Mouse (Mus musculus) limb, embryonic 14.5 days (tissue): Measurements from ENCODE around the gene D130043K22Rik. TPM values are rescaled to one million over a fixed set of nuclear protein-coding genes. Genes with fewer than 3 reads are reported as not detected.

ENCODE experiments used
- ATAC-seq: fragments of 200-750 bp; cut with Nextera tagmentation; 2 replicates; pipeline ENCODE4 v1.8.0; 2017; ENCODE audit warnings: low read depth, moderate number of reproducible peaks, moderate TSS enrichment; ENCODE audit not compliant: low FRiP score
- DNase-seq: peaks from one replicate; pipeline ENCODE4 v3.0.0-alpha.2; 2015; ENCODE audit warnings: low spot score
- H3K27ac ChIP-seq: fragments of 300-500 bp; sonication (generic); replicated peaks from 2 replicates; pipeline ENCODE4 v1.5.1; 2014; ENCODE audit warnings: low read depth, mild to moderate bottlenecking, low read length, moderate library complexity, mixed read lengths
- H3K27me3 ChIP-seq: fragments of 300-500 bp; sonication (generic); 2 replicates; pipeline ENCODE4 v1.6.1; 2014; ENCODE audit warnings: low read length, mixed read lengths; ENCODE audit not compliant: control insufficient read depth, insufficient read depth
- H3K36me3 ChIP-seq: fragments of 300-500 bp; sonication (generic); 2 replicates; pipeline ENCODE4 v1.6.1; 2014; ENCODE audit warnings: mild to moderate bottlenecking, low read length, moderate library complexity, mixed read lengths; ENCODE audit not compliant: control insufficient read depth, insufficient read depth
- H3K4me1 ChIP-seq: fragments of 300-500 bp; sonication (generic); 2 replicates; pipeline ENCODE4 v1.6.1; 2014; ENCODE audit warnings: antibody characterized with exemption, low read length, mixed read lengths; ENCODE audit not compliant: control insufficient read depth, insufficient read depth
- H3K4me2 ChIP-seq: fragments of 300-500 bp; sonication (generic); replicated peaks from 2 replicates; pipeline ENCODE4 v1.6.1; 2014; ENCODE audit warnings: low read depth, mild to moderate bottlenecking, low read length, moderate library complexity; ENCODE audit not compliant: severe bottlenecking
- H3K4me3 ChIP-seq: fragments of 300-500 bp; sonication (generic); replicated peaks from 2 replicates; pipeline ENCODE4 v1.5.1; 2014; ENCODE audit warnings: low read length
- H3K9ac ChIP-seq: fragments of 300-500 bp; sonication (generic); 2 replicates; pipeline ENCODE4 v1.6.1; 2014; ENCODE audit warnings: mild to moderate bottlenecking, low read depth, low read length, moderate library complexity; ENCODE audit not compliant: severe bottlenecking
- H3K9me3 ChIP-seq: fragments of 300-500 bp; sonication (generic); 2 replicates; pipeline ENCODE4 v1.6.1; 2016; ENCODE audit warnings: low read length; ENCODE audit not compliant: control insufficient read depth
- POLR2A ChIP-seq: fragments of 200-500 bp; IDR thresholded peaks from 2 replicates; pipeline ENCODE4 v1.8.0; 2012; ENCODE audit warnings: inconsistent platforms, mild to moderate bottlenecking, moderate library complexity, borderline replicate concordance; ENCODE audit not compliant: insufficient read depth, insufficient read length; ENCODE audit errors: extremely low read depth
- WGBS: fragments of 180-500 bp; shearing (Covaris S2); extraction: QIAGEN DNeasy Blood & Tissue Kit; methylation state at CpG from one replicate; pipeline ENCODE4 v1.1.7; 2014; 5-methylcytosine and 5-hydroxymethylcytosine counted together
- polyA plus RNA-seq, 2 experiments: library from polyadenylated mRNA; depleted of rRNA in 1 of 2; stranded (reverse) in 1 of 2; unstranded in 1 of 2; fragments of >200 nt; fragmentation: Nextera tagmentation in 1 of 2; extraction: Ambion mirVana in 1 of 2; gene quantifications; 2 replicates each; pipeline versions ENCODE4 v1.2.1 to v1.2.3; 2012 to 2014

D130043K22Rik gene
- polyA plus RNA-seq, 2 experiments, result 0.04 to 0.11 TPM

- Histone ChIP-seq H3K36me3 (no peaks in the 10 kb centered on the region), H3K4me3 (no peak overlapping the region), H3K9me3 (no peaks in the 10 kb centered on the region), H3K9ac (no peak overlapping the region), H3K4me2 (no peak overlapping the region), H3K27ac (no peak overlapping the region), H3K4me1 (no peaks in the 10 kb centered on the region), H3K27me3 (no peaks in the 10 kb centered on the region)
- WGBS, result 82% methylated on average over 5 of the region's 5 CpGs
- TF ChIP-seq POLR2A, result no peak
- ATAC-seq (no peak), DNase-seq (no peak)
Observed at GRCm38 (mm10) chr13:24947158-24947557, 102.2 kb downstream of the D130043K22Rik start.

GRCm38 (mm10) chr13:24948870-24949269, 103.9 kb downstream of the D130043K22Rik start:
- Histone ChIP-seq H3K9ac (no peak overlapping the region), H3K9me3 (no peaks in the 10 kb centered on the region), H3K27ac (no peak overlapping the region), H3K27me3 (no peaks in the 10 kb centered on the region), H3K36me3 (no peaks in the 10 kb centered on the region), H3K4me2 (no peak overlapping the region), H3K4me3 (no peak overlapping the region), H3K4me1 (no peaks in the 10 kb centered on the region)
- no peak for TF ChIP-seq POLR2A
- no peak for DNase-seq
- WGBS, result 88% methylated on average over 6 of the region's 6 CpGs
- no peak for ATAC-seq

Other genes starting within 250 kb of the D130043K22Rik start
- not detected in 2 replicates for gene Armh2, start 103.9 kb upstream of the D130043K22Rik start, polyA plus RNA-seq (2012; rRNA removed)
- gene Armh2, start 103.9 kb upstream of the D130043K22Rik start, polyA plus RNA-seq (2014; fragmentation: Nextera tagmentation; extraction: Ambion mirVana), result not detected in 2 replicates
- 22.1 and 43.0 TPM in 2 replicates for gene Gmnn, start 83.2 kb upstream of the D130043K22Rik start, polyA plus RNA-seq (2012; rRNA removed)
- 78.7 and 83.6 TPM in 2 replicates for gene Gmnn, start 83.2 kb upstream of the D130043K22Rik start, polyA plus RNA-seq (2014; fragmentation: Nextera tagmentation; extraction: Ambion mirVana)
- 70.5 and 87.7 TPM in 2 replicates for gene BC005537, start 43.5 kb upstream of the D130043K22Rik start, polyA plus RNA-seq (2012; rRNA removed)
- 29.3 and 32.0 TPM in 2 replicates for gene BC005537, start 43.5 kb upstream of the D130043K22Rik start, polyA plus RNA-seq (2014; fragmentation: Nextera tagmentation; extraction: Ambion mirVana)
- gene Acot13, start 13.6 kb upstream of the D130043K22Rik start, polyA plus RNA-seq (2012; rRNA removed), result 35.5 and 44.8 TPM in 2 replicates
- gene Acot13, start 13.6 kb upstream of the D130043K22Rik start, polyA plus RNA-seq (2014; fragmentation: Nextera tagmentation; extraction: Ambion mirVana), result 70.5 and 76.7 TPM in 2 replicates
- 66.9 and 68.2 TPM in 2 replicates for gene Tdp2, start 13.5 kb upstream of the D130043K22Rik start, polyA plus RNA-seq (2012; rRNA removed)
- 41.5 and 51.9 TPM in 2 replicates for gene Tdp2, start 13.5 kb upstream of the D130043K22Rik start, polyA plus RNA-seq (2014; fragmentation: Nextera tagmentation; extraction: Ambion mirVana)
- gene Aldh5a1, start 92.5 kb downstream of the D130043K22Rik start, polyA plus RNA-seq (2012; rRNA removed), result 6.3 and 6.7 TPM in 2 replicates
- 5.3 and 5.5 TPM in 2 replicates for gene Aldh5a1, start 92.5 kb downstream of the D130043K22Rik start, polyA plus RNA-seq (2014; fragmentation: Nextera tagmentation; extraction: Ambion mirVana)
- 2.1 and 2.4 TPM in 2 replicates for gene Gpld1, start 98.0 kb downstream of the D130043K22Rik start, polyA plus RNA-seq (2012; rRNA removed)
- gene Gpld1, start 98.0 kb downstream of the D130043K22Rik start, polyA plus RNA-seq (2014; fragmentation: Nextera tagmentation; extraction: Ambion mirVana), result 2.1 and 3.5 TPM in 2 replicates
- 22.9 and 28.4 TPM in 2 replicates for gene Mrs2, start 175.2 kb downstream of the D130043K22Rik start, polyA plus RNA-seq (2012; rRNA removed)
- 15.1 and 17.6 TPM in 2 replicates for gene Mrs2, start 175.2 kb downstream of the D130043K22Rik start, polyA plus RNA-seq (2014; fragmentation: Nextera tagmentation; extraction: Ambion mirVana)
- 0.51 and 0.82 TPM in 2 replicates for gene Dcdc2a, start 210.9 kb downstream of the D130043K22Rik start, polyA plus RNA-seq (2012; rRNA removed)
- 0.84 and 0.97 TPM in 2 replicates for gene Dcdc2a, start 210.9 kb downstream of the D130043K22Rik start, polyA plus RNA-seq (2014; fragmentation: Nextera tagmentation; extraction: Ambion mirVana)